Mouse (Mus musculus) CH12.LX (cell line): Measurements from ENCODE around the gene Fxr2. TPM values are rescaled to one million over a fixed set of nuclear protein-coding genes. Genes with fewer than 3 reads are reported as not detected.

ENCODE experiments used
- DNase-seq: peaks from one replicate; pipeline ENCODE4 v3.0.0-alpha.2; 2013; ENCODE audit errors: extremely low read depth
- H3K27ac ChIP-seq: 2 replicates; pipeline ENCODE4 v1.5.1; 2012; ENCODE audit warnings: low read depth, mild to moderate bottlenecking, control low read depth, moderate library complexity; ENCODE audit not compliant: insufficient read depth
- H3K27me3 ChIP-seq: replicated peaks from 2 replicates; pipeline ENCODE3; 2012; ENCODE audit warnings: inconsistent platforms
- H3K36me3 ChIP-seq, 2 experiments: replicated peaks in 1 of 2; 2 replicates each; pipeline versions ENCODE3 to v1.6.1; 2012; ENCODE audit warnings: inconsistent platforms in 1 of 2, low read length in 1 of 2, mild to moderate bottlenecking in 1 of 2, mixed read lengths in 1 of 2, moderate library complexity in 1 of 2; ENCODE audit not compliant: control insufficient read depth in 1 of 2, insufficient read depth in 1 of 2
- H3K4me1 ChIP-seq, 2 experiments: 2 replicates each; pipeline ENCODE4 v1.6.1; 2012; ENCODE audit warnings: inconsistent platforms in 1 of 2, moderate library complexity in 1 of 2; ENCODE audit not compliant: insufficient read depth in 2 of 2, control insufficient read depth in 1 of 2
- H3K4me2 ChIP-seq: 2 replicates; pipeline ENCODE4 v1.6.1; 2012; ENCODE audit warnings: low read depth, mild to moderate bottlenecking, control low read depth; ENCODE audit not compliant: poor library complexity, insufficient read depth, severe bottlenecking
- H3K4me3 ChIP-seq, 3 experiments: fragments of 150-350 bp in 1 of 3; sonication (generic) in 1 of 3; replicated peaks in 1 of 3; 2 replicates each; pipeline versions ENCODE3 to v1.5.1; 2011 to 2012; ENCODE audit warnings: low read depth in 2 of 3, low read length in 2 of 3, mild to moderate bottlenecking in 2 of 3, moderate library complexity in 2 of 3, control low read depth in 1 of 3, improper control_type of control experiment in 1 of 3, inconsistent platforms in 1 of 3, mixed read lengths in 1 of 3; ENCODE audit not compliant: poor library complexity in 1 of 3
- H3K79me2 ChIP-seq: replicated peaks from 2 replicates; pipeline ENCODE4 v1.6.1; 2012; ENCODE audit warnings: mild to moderate bottlenecking, moderate library complexity; ENCODE audit not compliant: control insufficient read depth, poor library complexity, insufficient read depth, severe bottlenecking; ENCODE audit errors: extremely low read depth
- H3K9ac ChIP-seq: 2 replicates; pipeline ENCODE4 v1.6.1; 2012; ENCODE audit warnings: low read depth, mild to moderate bottlenecking, control low read depth, moderate library complexity; ENCODE audit not compliant: insufficient read depth
- H3K9me3 ChIP-seq: replicated peaks from 2 replicates; pipeline ENCODE3; 2012; ENCODE audit warnings: low read length, inconsistent platforms, mixed read lengths
- BHLHE40 ChIP-seq: IDR thresholded peaks from 2 replicates; pipeline ENCODE4 v1.6.1; 2011; ENCODE audit warnings: mild to moderate bottlenecking, low read depth, low read length, improper control_type of control experiment
- CHD1 ChIP-seq: IDR thresholded peaks from 2 replicates; pipeline ENCODE4 v1.6.1; 2012; ENCODE audit warnings: low read depth, low read length, improper control_type of control experiment, inconsistent platforms
- CHD2 ChIP-seq: IDR thresholded peaks from 2 replicates; pipeline ENCODE4 v1.6.1; 2011; ENCODE audit warnings: low read length, improper control_type of control experiment
- E2F4 ChIP-seq: IDR thresholded peaks from 2 replicates; pipeline ENCODE4 v1.6.1; 2011; ENCODE audit warnings: low read depth, low read length, improper control_type of control experiment; ENCODE audit not compliant: insufficient replicate concordance
- EP300 ChIP-seq: IDR thresholded peaks from 2 replicates; pipeline ENCODE4 v1.6.1; 2011; ENCODE audit warnings: low read length, improper control_type of control experiment
- ETS1 ChIP-seq: conservative IDR thresholded peaks from 2 replicates; pipeline ENCODE4 v1.6.1; 2012; ENCODE audit warnings: low read depth, mild to moderate bottlenecking, inconsistent platforms, low read length, improper control_type of control experiment, moderate library complexity
- GABPA ChIP-seq: IDR thresholded peaks from 2 replicates; pipeline ENCODE4 v1.6.1; 2012; ENCODE audit warnings: low read depth, low read length, improper control_type of control experiment, inconsistent platforms; ENCODE audit not compliant: insufficient replicate concordance
- HCFC1 ChIP-seq: IDR thresholded peaks from 2 replicates; pipeline ENCODE4 v1.6.1; 2012; ENCODE audit warnings: low read depth, mild to moderate bottlenecking, inconsistent platforms, low read length, improper control_type of control experiment
- IRF4 ChIP-seq: IDR thresholded peaks from 2 replicates; pipeline ENCODE4 v1.6.1; 2014; ENCODE audit warnings: low read depth, mild to moderate bottlenecking, inconsistent platforms, low read length, improper control_type of control experiment
- JUN ChIP-seq: IDR thresholded peaks from 2 replicates; pipeline ENCODE4 v1.6.1; 2011; ENCODE audit warnings: low read depth, mild to moderate bottlenecking, low read length, improper control_type of control experiment, moderate library complexity; ENCODE audit not compliant: insufficient read depth
- MAFK ChIP-seq: IDR thresholded peaks from 2 replicates; pipeline ENCODE4 v1.6.1; 2011; ENCODE audit warnings: low read length, improper control_type of control experiment; ENCODE audit not compliant: insufficient replicate concordance
- MEF2A ChIP-seq: IDR thresholded peaks from 2 replicates; pipeline ENCODE4 v1.6.1; 2014; ENCODE audit warnings: low read depth, mild to moderate bottlenecking, inconsistent platforms, low read length, improper control_type of control experiment, borderline replicate concordance
- MXI1 ChIP-seq: IDR thresholded peaks from 2 replicates; pipeline ENCODE4 v1.6.1; 2011; ENCODE audit warnings: mild to moderate bottlenecking, low read depth, low read length, improper control_type of control experiment
- NELFE ChIP-seq: IDR thresholded peaks from 2 replicates; pipeline ENCODE4 v1.6.1; 2011; ENCODE audit warnings: low read depth, low read length, improper control_type of control experiment
- NRF1 ChIP-seq: IDR thresholded peaks from 2 replicates; pipeline ENCODE4 v1.6.1; 2014; ENCODE audit warnings: low read depth, mild to moderate bottlenecking, inconsistent platforms, low read length, improper control_type of control experiment, moderate library complexity
- PAX5 ChIP-seq: IDR thresholded peaks from 2 replicates; pipeline ENCODE4 v1.6.1; 2012; ENCODE audit warnings: low read length, inconsistent platforms, mixed read lengths
- POLR2A ChIP-seq: IDR thresholded peaks from 2 replicates; pipeline ENCODE4 v1.6.1; 2011; ENCODE audit warnings: low read depth, mild to moderate bottlenecking, improper control_type of control experiment, low read length
- POLR2AphosphoS2 ChIP-seq: IDR thresholded peaks from 2 replicates; pipeline ENCODE4 v1.6.1; 2011; ENCODE audit warnings: low read depth, low read length, improper control_type of control experiment
- RAD21 ChIP-seq: IDR thresholded peaks from 2 replicates; pipeline ENCODE4 v1.6.1; 2011; ENCODE audit warnings: low read depth, mild to moderate bottlenecking, low read length, improper control_type of control experiment, moderate library complexity
- SIN3A ChIP-seq: IDR thresholded peaks from 2 replicates; pipeline ENCODE4 v1.6.1; 2012; ENCODE audit warnings: low read length, improper control_type of control experiment, inconsistent platforms
- TBP ChIP-seq: conservative IDR thresholded peaks from 2 replicates; pipeline ENCODE4 v1.6.1; 2011; ENCODE audit warnings: low read depth, low read length, improper control_type of control experiment
- TCF12 ChIP-seq: IDR thresholded peaks from 2 replicates; pipeline ENCODE4 v1.6.1; 2014; ENCODE audit warnings: low read depth, mild to moderate bottlenecking, inconsistent platforms, low read length, improper control_type of control experiment
- UBTF ChIP-seq: IDR thresholded peaks from 2 replicates; pipeline ENCODE4 v1.6.1; 2012; ENCODE audit warnings: low read depth, mild to moderate bottlenecking, inconsistent platforms, low read length, improper control_type of control experiment, moderate library complexity
- USF2 ChIP-seq: conservative IDR thresholded peaks from 2 replicates; pipeline ENCODE4 v1.6.1; 2011; ENCODE audit warnings: low read depth, low read length, improper control_type of control experiment
- ZC3H11A ChIP-seq: IDR thresholded peaks from 2 replicates; pipeline ENCODE4 v1.6.1; 2012; ENCODE audit warnings: low read depth, mild to moderate bottlenecking, inconsistent platforms, low read length, improper control_type of control experiment
- ZNF384 ChIP-seq: IDR thresholded peaks from 2 replicates; pipeline ENCODE4 v1.6.1; 2012; ENCODE audit warnings: low read depth, low read length, improper control_type of control experiment, inconsistent platforms
- dilution Hi-C: fragments of 300-500 bp; cut with MboI; formaldehyde crosslinking; loops from 2 replicates; pipeline ENCODE4 v1.14.3; 2020; ENCODE audit warnings: low sequenced_read_pairs; ENCODE audit not compliant: extremely low pct_unique_long_range_greater_than_20kb, extremely low pct_ligation_motif_present
- in situ Hi-C: fragments of 300-500 bp; cut with MboI; formaldehyde crosslinking; loops from 3 replicates; pipeline ENCODE4 v1.14.3; 2019; ENCODE audit warnings: low sequenced_read_pairs, low pct_ligation_motif_present, low pct_unique_long_range_greater_than_20kb, mixed read lengths
- polyA plus RNA-seq: library from polyadenylated mRNA; unstranded; fragments of >175 nt; gene quantifications from 2 replicates; pipeline ENCODE4 v1.2.1, GENCODE M21; 2012; ENCODE audit warnings: low read depth; ENCODE audit not compliant: insufficient read length
- total RNA-seq, 2 experiments: library from RNA; depleted of rRNA; stranded (reverse); fragments of 300-350 nt in 1 of 2; fragments of >200 nt in 1 of 2; gene quantifications; 2 replicates each; pipeline ENCODE4 v1.2.3; 2012 to 2014

The Fxr2 gene
- total and polyA plus RNA-seq, 3 experiments: 83.3 to 96.4 (median 90.5) TPM

- Histone ChIP-seq H3K4me3 (peak overlapping the region in 1 of 3 experiments; percentile 51), H3K4me1 (peaks cover 9 to 14% of the 10 kb centered on the region in 2 experiments), H3K4me2 (peak overlapping the region; percentile 93), H3K27me3 (peaks cover 81% of the 10 kb centered on the region), H3K79me2 (no peaks in the 10 kb centered on the region), H3K9me3 (no peaks in the 10 kb centered on the region), H3K27ac (no peak overlapping the region), H3K36me3 (no peaks in the 10 kb centered on the region), H3K9ac (peak overlapping the region; percentile 49; the same call in 1 of the 2 replicates)
- TF ChIP-seq TBP (no peak), MAFK (no peak), USF2 (no peak), CHD2 (no peak), POLR2AphosphoS2 (no peak), RAD21 (no peak), TCF12 (no peak), IRF4 (no peak), GABPA (no peak), PAX5 (no peak), ZC3H11A (no peak), NELFE (no peak), EP300 (no peak), MXI1 (no peak), CHD1 (no peak), HCFC1 (no peak), BHLHE40 (no peak)
- DNase-seq: no peak
- dilution Hi-C loops (no loop called here), in situ Hi-C loops (no loop called here)
These were observed 27.8 kb upstream of the Fxr2 start for GRCm38 (mm10) chr11:69604795-69605664.

GRCm38 (mm10) chr11:69605726-69606490, 26.9 kb upstream of the Fxr2 start, which contains the start of gene Atp1b2:
Gene Atp1b2 (minus strand): TSS chr11:69605942.
- H3K36me3 ChIP-seq: no peaks in the 10 kb centered on the region
- in situ Hi-C loops: no loop called here
- H3K9ac ChIP-seq: peak within 1 kb of the TSS; percentile 49
- no peak within 1 kb of the TSS for H3K27ac ChIP-seq
- H3K4me3 ChIP-seq: peak within 1 kb of the TSS; percentile 34 to 51 (median 50)
- DNase-seq: peak; percentile 63
- dilution Hi-C loops: no loop called here
- TF ChIP-seq E2F4 (0 out of 2 replicates have a peak, but pooled peaks have one; percentile 58), POLR2A (peak; percentile 79), MEF2A (no peak), PAX5 (no peak), NRF1 (peak; percentile 25; the same call in 1 of the 2 replicates), EP300 (no peak), TBP (0 out of 2 replicates have a peak, but pooled peaks have one; percentile 52), NELFE (peak; percentile 52; the same call in 1 of the 2 replicates), ZNF384 (peak; percentile 99), ETS1 (no peak), SIN3A (peak; percentile 43; the same call in 1 of the 2 replicates), UBTF (no peak), JUN (no peak), BHLHE40 (peak; percentile 67)
- no peaks in the 10 kb centered on the region for H3K9me3 ChIP-seq
- H3K27me3 ChIP-seq: peaks cover 84% of the 10 kb centered on the region
- H3K4me2 ChIP-seq: peak within 1 kb of the TSS; percentile 93
- H3K4me1 ChIP-seq: peaks cover 9% of the 10 kb centered on the region in 2 experiments
- no peaks in the 10 kb centered on the region for H3K79me2 ChIP-seq
